8 mouse cellular contexts compared by ENCODE assay signal in the genomic region with DNA sequence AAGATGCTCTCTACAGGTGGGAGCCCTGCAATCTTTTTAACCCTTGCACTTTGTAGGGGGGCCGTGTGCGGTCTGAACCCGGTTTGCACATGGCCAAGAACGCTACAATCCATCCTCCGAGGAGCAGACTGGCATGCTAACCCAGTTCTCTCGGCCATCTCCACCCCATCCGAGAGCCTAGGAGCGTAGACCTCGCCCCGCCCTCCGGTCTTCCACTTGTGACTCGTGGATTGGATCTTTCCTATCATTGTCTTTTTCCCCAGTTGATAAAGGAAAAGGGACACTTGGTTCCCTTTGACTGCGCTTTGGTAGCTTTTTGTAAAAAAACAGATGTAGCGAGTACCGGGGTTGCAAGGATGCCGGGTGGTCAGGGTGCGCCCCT. TPM values are rescaled to one million over a fixed set of nuclear protein-coding genes. Genes with fewer than 3 reads are reported as not detected.
DNase-seq lines count a peak whose midpoint lies in the region; ATAC-seq and TF ChIP-seq lines count a peak whose summit lies in the region.

Gene Tmem116 (plus strand): TSS at position 250 of the 382 bp plus-strand sequence.

- peak within 1 kb of the TSS; percentile 77 for H3K4me2 ChIP-seq in embryonic facial prominence, embryonic 11.5 days (ENCODE audit: low read depth, low read length)
- peak within 1 kb of the TSS; percentile 94 for H3K4me2 ChIP-seq in heart, postnatal 0 days (ENCODE audit: low read depth, low read length)

- peak within 1 kb of the TSS; percentile 100 for H3K27ac ChIP-seq in gastrocnemius, adult 2 months
- H3K27ac ChIP-seq in embryonic facial prominence, embryonic 11.5 days (replicated peaks; ENCODE audit: low read depth, low read length), result peak within 1 kb of the TSS; percentile 87
- H3K27ac ChIP-seq in heart, postnatal 0 days (ENCODE audit: low read depth), result peak within 1 kb of the TSS; percentile 99
- H3K27ac ChIP-seq in midbrain, embryonic 10.5 days (replicated peaks), result peak within 1 kb of the TSS; percentile 97

- peak; percentile 46 for DNase-seq in gastrocnemius, adult 2 months
- DNase-seq in gastrocnemius, adult 18-20 months (ENCODE audit: low spot score), result no peak
- peak; percentile 68 for DNase-seq in adipocyte (ENCODE audit: low spot score)
- DNase-seq in embryonic facial prominence, embryonic 11.5 days (ENCODE audit: low spot score), result peak; percentile 70
- DNase-seq in heart, postnatal 0 days (ENCODE audit: low spot score), result peak; percentile 17
- peak; percentile 48 to 65 for DNase-seq in kidney, postnatal 4 days
- DNase-seq in midbrain, embryonic 10.5 days (ENCODE audit: low spot score), result peak; percentile 56
- peak; percentile 54 for DNase-seq in yolk sac, embryonic 10.5 days (ENCODE audit: low spot score)

- WGBS in embryonic facial prominence, embryonic 11.5 days, result under 1% methylated on average over 17 of the region's 17 CpGs
- under 1% methylated on average over 17 of the region's 17 CpGs for WGBS in heart, postnatal 0 days
- WGBS in midbrain, embryonic 10.5 days, result under 1% methylated on average over 17 of the region's 17 CpGs

- H3K4me1 ChIP-seq in embryonic facial prominence, embryonic 11.5 days (ENCODE audit: control insufficient read depth, insufficient read depth, low read length), result no peaks in the 10 kb centered on the region
- H3K4me1 ChIP-seq in heart, postnatal 0 days (ENCODE audit: control insufficient read depth, insufficient read depth), result peaks cover 30% of the 10 kb centered on the region
- peaks cover 30% of the 10 kb centered on the region for H3K4me1 ChIP-seq in midbrain, embryonic 10.5 days

- ATAC-seq in embryonic facial prominence, embryonic 11.5 days (replicated peaks; ENCODE audit: insufficient number of reproducible peaks, low FRiP score, low TSS enrichment, low read depth), result 0 out of 2 replicates have a peak, but pooled peaks have one; percentile 22
- ATAC-seq in heart, postnatal 0 days (ENCODE audit: insufficient read depth, low read depth), result 0 out of 2 replicates have a peak, but pooled peaks have one; percentile 11

- peaks cover 4% of the 10 kb centered on the region for H3K36me3 ChIP-seq in embryonic facial prominence, embryonic 11.5 days (replicated peaks; ENCODE audit: control insufficient read depth, insufficient read depth, low read depth, low read length)
- H3K36me3 ChIP-seq in heart, postnatal 0 days (replicated peaks; ENCODE audit: control insufficient read depth, insufficient read depth, low read length), result peaks cover 27% of the 10 kb centered on the region
- peaks cover 38% of the 10 kb centered on the region for H3K36me3 ChIP-seq in midbrain, embryonic 10.5 days

- H3K27me3 ChIP-seq in embryonic facial prominence, embryonic 11.5 days (ENCODE audit: control insufficient read depth, insufficient read depth, low read length), result no peaks in the 10 kb centered on the region
- no peaks in the 10 kb centered on the region for H3K27me3 ChIP-seq in heart, postnatal 0 days (ENCODE audit: control insufficient read depth, insufficient read depth, low read length)
- no peaks in the 10 kb centered on the region for H3K27me3 ChIP-seq in midbrain, embryonic 10.5 days (ENCODE audit: low read depth, poor library complexity, severe bottlenecking)

- peak within 1 kb of the TSS; percentile 92 for H3K9ac ChIP-seq in embryonic facial prominence, embryonic 11.5 days (replicated peaks; ENCODE audit: low read length)
- H3K9ac ChIP-seq in heart, postnatal 0 days (replicated peaks; ENCODE audit: low read depth, low read length), result peak within 1 kb of the TSS; percentile 86

- intact Hi-C loops in gastrocnemius, adult 2 months (cut with DNase I), result loop anchor here (2.0 to 10.0 kb wide), 2 partner anchors 25 to 237 kb away; no protein-coding TSS in a partner anchor

- H3K9me3 ChIP-seq in embryonic facial prominence, embryonic 11.5 days (replicated peaks; ENCODE audit: control insufficient read depth, low read length), result no peaks in the 10 kb centered on the region
- H3K9me3 ChIP-seq in heart, postnatal 0 days (replicated peaks; ENCODE audit: control insufficient read depth, low read length), result no peaks in the 10 kb centered on the region
- H3K9me3 ChIP-seq in midbrain, embryonic 10.5 days (replicated peaks), result no peaks in the 10 kb centered on the region

- peak within 1 kb of the TSS; percentile 93 for H3K4me3 ChIP-seq in gastrocnemius, adult 2 months
- peak within 1 kb of the TSS; percentile 88 for H3K4me3 ChIP-seq in embryonic facial prominence, embryonic 11.5 days (ENCODE audit: low read depth, low read length)
- peak within 1 kb of the TSS; percentile 73 for H3K4me3 ChIP-seq in heart, postnatal 0 days (ENCODE audit: low read depth, low read length)
- peak within 1 kb of the TSS; percentile 87 for H3K4me3 ChIP-seq in midbrain, embryonic 10.5 days

- no peak for TF ChIP-seq EP300 in heart, postnatal 0 days (IDR thresholded peaks at IDR 0.05; ENCODE audit: low read depth)

- TF ChIP-seq CTCF in gastrocnemius, adult 2 months (IDR thresholded peaks at IDR 0.05), result no peak
- no peak for TF ChIP-seq CTCF in heart, postnatal 0 days (IDR thresholded peaks at IDR 0.05; ENCODE audit: low read depth)

RNA-seq across cellular contexts. Expression of gene Tmem116, which starts in this region (rescaled TPM):
- 1 to 10 TPM; 7.0 to 8.3 TPM for total RNA-seq in gastrocnemius, adult 2 months (2021)
- total RNA-seq in gastrocnemius, adult 18-20 months (2021), result 1 to 10 TPM; 7.4 to 7.5 TPM
- 0.45 and 0.96 TPM in 2 replicates for polyA plus RNA-seq in embryonic facial prominence, embryonic 11.5 days (2014; fragmentation: Nextera tagmentation; extraction: Ambion mirVana)
- total RNA-seq in heart, postnatal 0 days (2014; rRNA removed; ENCODE audit: low replicate concordance), result 6.5 and 11.5 TPM in 2 replicates
- 7.0 and 7.5 TPM in 2 replicates for polyA plus RNA-seq in heart, postnatal 0 days (2015; fragmentation: Nextera tagmentation; extraction: Ambion mirVana)
- 1.4 TPM in 2 replicates for polyA plus RNA-seq in midbrain, embryonic 10.5 days (2016; fragmentation: Nextera tagmentation; extraction: Ambion mirVana)

Comparison
In these comparisons a context has a peak if more than half of its experiments do, and no peak if none do; other contexts are left out.
1. Peak in DNase-seq, ATAC-seq, H3K4me3 ChIP-seq, H3K27ac ChIP-seq, H3K9ac ChIP-seq and H3K4me2 ChIP-seq in embryonic facial prominence, embryonic 11.5 days; RNA of the gene not detected or under 1 TPM.